Mouse (Mus musculus) liver, embryonic 11.5 days (tissue): ENCODE results near the gene 2610528A11Rik. TPM values are rescaled to one million over a fixed set of nuclear protein-coding genes. Genes with fewer than 3 reads are reported as not detected.
A peak's percentile ranks its signal among the peaks of the same experiment; 100 is the strongest.

Experiments
- ATAC-seq: fragments of 200-750 bp; cut with Nextera tagmentation; replicated peaks from 2 replicates; pipeline ENCODE4 v1.8.0; 2017; ENCODE audit warnings: moderate number of reproducible peaks, mild to moderate bottlenecking, moderate TSS enrichment, moderate library complexity; ENCODE audit not compliant: low FRiP score
- DNase-seq: peaks from one replicate; pipeline ENCODE4 v3.0.0-alpha.2; 2017; ENCODE audit warnings: low spot score
- H3K27ac ChIP-seq: fragments of 300-500 bp; sonication (generic); 2 replicates; pipeline ENCODE4 v1.5.1; 2014; ENCODE audit warnings: mild to moderate bottlenecking, low read depth, low read length, control low read depth
- H3K27me3 ChIP-seq: fragments of 300-500 bp; sonication (generic); replicated peaks from 2 replicates; pipeline ENCODE4 v1.6.1; 2014; ENCODE audit warnings: low read length, mixed read lengths; ENCODE audit not compliant: control insufficient read depth, insufficient read depth
- H3K36me3 ChIP-seq: fragments of 300-500 bp; sonication (generic); 2 replicates; pipeline ENCODE4 v1.6.1; 2014; ENCODE audit warnings: mild to moderate bottlenecking, low read length, moderate library complexity, mixed read lengths; ENCODE audit not compliant: control insufficient read depth, insufficient read depth
- H3K4me1 ChIP-seq: fragments of 300-500 bp; sonication (generic); replicated peaks from 2 replicates; pipeline ENCODE4 v1.6.1; 2014; ENCODE audit warnings: low read length, mixed read lengths; ENCODE audit not compliant: control insufficient read depth, insufficient read depth
- H3K4me2 ChIP-seq: fragments of 300-500 bp; sonication (generic); 2 replicates; pipeline ENCODE4 v1.6.1; 2014; ENCODE audit warnings: mild to moderate bottlenecking, control low read depth, moderate library complexity
- H3K4me3 ChIP-seq: fragments of 300-500 bp; sonication (generic); 2 replicates; pipeline ENCODE4 v1.5.1; 2014; ENCODE audit warnings: low read depth, low read length, control low read depth
- H3K9ac ChIP-seq: fragments of 300-500 bp; sonication (generic); 2 replicates; pipeline ENCODE4 v1.6.1; 2014; ENCODE audit warnings: low read depth, low read length, control low read depth
- H3K9me3 ChIP-seq: fragments of 300-500 bp; sonication (generic); 2 replicates; pipeline ENCODE4 v1.6.1; 2016; ENCODE audit warnings: low read length, inconsistent platforms, mixed read lengths; ENCODE audit not compliant: control insufficient read depth
- WGBS: fragments of 180-500 bp; shearing (Covaris S2); extraction: QIAGEN DNeasy Blood & Tissue Kit; methylation state at CpG from one replicate; pipeline ENCODE4 v1.1.7; 2014; 5-methylcytosine and 5-hydroxymethylcytosine counted together
- polyA plus RNA-seq: library from polyadenylated mRNA; unstranded; fragments of >200 nt; fragmentation: Nextera tagmentation; extraction: Ambion mirVana; gene quantifications from 2 replicates; pipeline ENCODE4 v1.2.1, GENCODE M21; 2014

2610528A11Rik gene
- polyA plus RNA-seq, 1 experiment from 2014 or later, result 0.25 TPM

DNA sequence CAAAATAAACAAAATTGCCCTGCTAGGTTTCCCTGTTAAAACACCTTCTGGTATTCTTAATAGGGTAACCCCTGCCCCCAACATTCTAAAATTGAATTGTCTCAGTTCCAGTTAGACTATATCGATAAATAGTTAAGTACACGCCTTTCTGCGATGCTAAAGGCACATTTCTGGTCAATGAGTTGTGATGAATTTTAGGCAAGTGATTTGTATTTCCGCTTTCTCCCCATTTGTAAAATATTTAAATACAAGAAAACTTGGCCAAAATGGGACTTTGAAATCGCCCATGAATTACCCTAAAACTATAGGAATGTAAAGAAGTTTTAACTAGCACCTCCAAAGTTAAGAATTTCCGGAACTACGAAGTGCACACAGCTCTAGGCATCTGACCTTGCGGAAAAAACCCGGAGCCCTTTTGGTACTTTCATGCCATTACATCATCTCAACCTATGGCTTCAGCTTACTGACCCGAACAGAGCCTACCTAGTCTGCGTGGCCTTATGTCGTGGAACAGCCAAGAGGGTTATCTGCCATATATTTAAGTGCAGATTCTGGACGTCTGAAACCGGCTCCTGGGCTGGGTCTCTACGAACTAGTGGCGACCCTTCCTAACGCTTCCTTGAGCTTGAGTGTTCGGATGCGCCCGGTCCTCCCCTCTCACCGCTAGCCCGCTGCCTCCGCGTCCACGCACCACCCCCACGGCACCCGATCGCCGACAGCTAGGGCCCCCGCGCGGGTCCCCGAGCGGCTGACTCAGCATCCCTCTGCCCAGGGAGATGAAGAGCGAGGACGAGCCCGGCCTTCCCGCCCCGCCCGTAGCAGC is 20.7 kb upstream of the 2610528A11Rik start:
- 2% methylated on average over 40 of the region's 40 CpGs for WGBS
- H3K4me1 ChIP-seq, result no peaks in the 10 kb centered on the region
- DNase-seq (no peak), ATAC-seq (peak; percentile 30)
- H3K27me3 ChIP-seq, result no peaks in the 10 kb centered on the region
- peak overlapping the region; percentile 69 for H3K4me2 ChIP-seq
- peak overlapping the region; percentile 82 for H3K27ac ChIP-seq
- H3K9me3 ChIP-seq, result no peaks in the 10 kb centered on the region
- peak overlapping the region; percentile 91 for H3K4me3 ChIP-seq
- peaks cover 14% of the 10 kb centered on the region; the same call in 1 of the 2 replicates for H3K36me3 ChIP-seq
- peak overlapping the region; percentile 90 for H3K9ac ChIP-seq

DNA sequence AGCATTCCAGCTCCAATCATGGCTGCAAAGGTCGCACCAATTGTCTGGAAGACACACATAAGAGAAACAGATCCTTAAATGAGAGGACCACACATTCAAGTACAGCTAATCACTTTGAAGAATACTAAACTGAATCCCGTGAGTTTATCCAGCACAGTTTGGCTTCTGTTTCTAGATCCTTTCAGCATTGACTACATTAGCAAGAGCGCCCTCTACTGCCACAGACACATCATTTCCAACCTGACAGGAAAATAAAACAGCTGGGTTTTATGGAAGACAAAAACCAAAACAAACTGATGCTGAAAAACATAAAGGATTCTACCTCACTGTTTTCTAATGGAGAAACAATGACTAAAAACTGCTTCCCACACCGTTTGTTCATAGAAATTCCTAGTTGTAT is 13.8 kb upstream of the 2610528A11Rik start:
- H3K27me3 ChIP-seq, result no peaks in the 10 kb centered on the region
- no peaks in the 10 kb centered on the region for H3K4me1 ChIP-seq
- H3K27ac ChIP-seq, result no peak overlapping the region
- DNase-seq (no peak), ATAC-seq (no peak)
- no peak overlapping the region for H3K4me3 ChIP-seq
- no peaks in the 10 kb centered on the region for H3K9me3 ChIP-seq
- peaks cover 35% of the 10 kb centered on the region for H3K36me3 ChIP-seq
- WGBS, result 57% methylated on average over 4 of the region's 4 CpGs
- H3K4me2 ChIP-seq, result no peak overlapping the region
- H3K9ac ChIP-seq, result no peak overlapping the region

DNA sequence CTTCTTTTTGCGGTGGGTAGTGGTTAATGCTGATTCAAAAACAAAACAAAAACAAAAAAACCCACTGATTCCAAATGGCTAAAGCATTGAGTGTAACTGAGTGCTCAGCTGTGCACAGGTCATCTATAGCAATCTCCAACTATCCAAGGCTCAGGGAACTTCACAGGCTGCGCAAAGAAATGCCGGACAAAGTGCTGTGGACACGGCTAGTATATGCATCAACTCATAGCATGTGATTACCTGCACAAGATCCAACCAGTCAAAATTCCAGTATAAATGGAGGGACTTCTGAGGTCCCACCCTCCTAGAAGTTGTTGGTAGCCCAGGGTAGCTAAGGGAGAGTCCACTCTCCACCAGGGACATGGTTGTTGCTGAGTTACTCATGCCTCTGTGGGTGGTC is 5.4 kb upstream of the 2610528A11Rik start:
- Histone ChIP-seq H3K27ac (no peak overlapping the region), H3K4me2 (no peak overlapping the region), H3K36me3 (peaks cover 7% of the 10 kb centered on the region; the same call in 1 of the 2 replicates), H3K4me3 (no peak overlapping the region), H3K27me3 (no peaks in the 10 kb centered on the region), H3K9ac (no peak overlapping the region), H3K4me1 (no peaks in the 10 kb centered on the region), H3K9me3 (no peaks in the 10 kb centered on the region)
- DNase-seq (no peak), ATAC-seq (no peak)
- 96% methylated on average over 4 of the region's 4 CpGs for WGBS

- ATAC-seq (no peak), DNase-seq (no peak)
- Histone ChIP-seq H3K27ac (no peak overlapping the region), H3K4me1 (no peaks in the 10 kb centered on the region), H3K9me3 (no peaks in the 10 kb centered on the region), H3K36me3 (no peaks in the 10 kb centered on the region), H3K9ac (no peak overlapping the region), H3K27me3 (no peaks in the 10 kb centered on the region), H3K4me2 (no peak overlapping the region), H3K4me3 (no peak overlapping the region)
- 86% methylated on average over 7 of the region's 7 CpGs for WGBS
Measured at GRCm38 (mm10) chr14:37112931-37113330, 891 bp downstream of the 2610528A11Rik start.

GRCm38 (mm10) chr14:37111371-37111770 is 2.5 kb downstream of the 2610528A11Rik start:
- H3K27ac ChIP-seq, result no peak overlapping the region
- H3K4me1 ChIP-seq, result no peaks in the 10 kb centered on the region
- no peaks in the 10 kb centered on the region for H3K9me3 ChIP-seq
- no peak overlapping the region for H3K9ac ChIP-seq
- ATAC-seq (no peak), DNase-seq (no peak)
- no peak overlapping the region for H3K4me2 ChIP-seq
- H3K27me3 ChIP-seq, result no peaks in the 10 kb centered on the region
- H3K4me3 ChIP-seq, result no peak overlapping the region
- no peaks in the 10 kb centered on the region for H3K36me3 ChIP-seq

DNA sequence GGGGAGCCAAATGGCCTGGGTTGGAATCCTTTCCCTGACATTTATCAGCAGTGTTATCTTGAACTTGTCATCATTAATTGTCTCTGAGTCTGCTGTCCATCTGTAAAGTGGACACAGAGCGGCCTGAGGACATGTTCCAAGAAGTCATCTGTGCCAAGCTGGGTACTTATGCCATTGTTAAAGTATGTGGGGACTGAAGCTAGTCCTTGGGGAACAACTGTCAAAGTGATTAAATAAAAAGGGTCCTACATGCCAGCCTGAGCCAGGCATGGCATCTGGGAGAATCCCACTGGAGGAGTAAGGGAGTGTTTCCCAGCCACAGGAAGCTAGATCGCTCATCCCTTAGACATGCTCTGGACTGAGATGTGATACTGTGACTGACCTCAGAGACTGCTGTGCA is 3.4 kb downstream of the 2610528A11Rik start:
- no peaks in the 10 kb centered on the region for H3K36me3 ChIP-seq
- H3K4me2 ChIP-seq, result no peak overlapping the region
- WGBS, result 73% methylated on average over 2 of the region's 2 CpGs
- no peaks in the 10 kb centered on the region for H3K9me3 ChIP-seq
- DNase-seq (no peak), ATAC-seq (no peak)
- H3K4me3 ChIP-seq, result no peak overlapping the region
- no peaks in the 10 kb centered on the region for H3K27me3 ChIP-seq
- H3K27ac ChIP-seq, result no peak overlapping the region
- no peak overlapping the region for H3K9ac ChIP-seq
- no peaks in the 10 kb centered on the region for H3K4me1 ChIP-seq

DNA sequence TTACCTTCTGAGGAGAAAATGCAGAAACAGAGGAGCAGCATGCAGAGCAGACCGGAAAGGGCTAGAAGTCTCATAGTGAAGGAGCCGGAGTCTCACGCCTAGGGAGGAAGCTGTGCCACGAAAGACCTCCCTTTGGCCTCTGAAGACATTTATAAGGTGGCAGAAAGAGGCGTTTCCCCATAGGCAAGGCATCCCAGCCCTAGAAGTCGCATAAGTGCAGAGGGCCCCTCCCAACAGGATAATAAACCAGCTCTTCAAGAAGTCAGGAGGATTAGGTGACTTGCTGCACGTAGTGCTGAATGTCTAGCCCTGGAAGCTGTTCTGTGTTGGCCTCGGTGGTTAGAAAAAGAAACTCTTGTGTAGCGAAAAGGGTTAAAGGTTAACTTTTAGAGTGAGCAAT is 3.8 kb downstream of the 2610528A11Rik start:
- ATAC-seq (no peak), DNase-seq (no peak)
- H3K27ac ChIP-seq, result no peak overlapping the region
- 62% methylated on average over 9 of the region's 9 CpGs for WGBS
- H3K4me3 ChIP-seq, result no peak overlapping the region
- no peaks in the 10 kb centered on the region for H3K9me3 ChIP-seq
- no peaks in the 10 kb centered on the region for H3K27me3 ChIP-seq
- no peak overlapping the region for H3K9ac ChIP-seq
- H3K36me3 ChIP-seq, result no peaks in the 10 kb centered on the region
- H3K4me2 ChIP-seq, result no peak overlapping the region
- H3K4me1 ChIP-seq, result no peaks in the 10 kb centered on the region

DNA sequence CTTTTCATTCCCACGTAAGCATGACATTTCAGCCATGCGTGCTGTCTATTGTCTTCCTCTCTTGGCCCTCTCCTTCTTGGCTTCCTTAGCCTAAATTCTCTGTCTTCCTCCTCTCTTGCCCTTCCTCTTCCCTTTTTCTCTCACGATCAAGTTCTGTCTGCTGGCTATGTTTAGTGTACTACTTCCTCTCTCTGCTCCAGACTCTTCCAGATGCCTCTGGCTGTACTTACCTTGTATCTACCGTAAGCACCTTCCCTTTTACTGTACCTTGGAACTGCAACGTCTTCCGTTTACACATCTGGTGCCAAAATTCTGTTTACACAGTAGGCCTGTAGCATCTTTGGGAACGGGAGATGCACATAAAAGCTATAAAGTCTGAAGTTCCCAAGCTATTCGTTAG is 4.4 kb downstream of the 2610528A11Rik start:
- DNase-seq (no peak), ATAC-seq (no peak)
- 62% methylated on average over 8 of the region's 8 CpGs for WGBS
- Histone ChIP-seq H3K9ac (no peak overlapping the region), H3K4me3 (no peak overlapping the region), H3K27me3 (no peaks in the 10 kb centered on the region), H3K27ac (no peak overlapping the region), H3K9me3 (no peaks in the 10 kb centered on the region), H3K36me3 (no peaks in the 10 kb centered on the region), H3K4me1 (no peaks in the 10 kb centered on the region), H3K4me2 (no peak overlapping the region)

DNA sequence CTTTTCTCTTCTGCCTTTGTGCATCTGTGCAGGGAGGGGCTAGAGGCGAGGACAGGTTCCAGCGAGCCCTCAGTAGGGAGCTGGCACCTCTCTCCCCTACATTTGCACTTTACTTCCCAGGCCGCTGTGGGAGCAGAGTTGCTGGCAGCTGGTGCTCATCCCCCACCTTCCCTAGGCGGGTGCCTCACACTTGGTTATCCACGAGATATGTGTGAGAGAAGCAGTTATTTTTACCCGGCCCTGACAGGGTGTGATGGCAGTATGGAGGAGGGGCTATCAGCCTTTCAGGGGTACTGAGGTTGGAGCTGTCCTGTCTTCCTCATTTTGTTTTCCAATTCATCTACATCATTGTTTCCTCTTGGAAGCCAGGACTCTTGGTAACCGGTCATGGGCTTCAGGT is 8.0 kb downstream of the 2610528A11Rik start:
- H3K4me2 ChIP-seq, result no peak overlapping the region
- DNase-seq (no peak), ATAC-seq (no peak)
- no peaks in the 10 kb centered on the region for H3K27me3 ChIP-seq
- H3K9me3 ChIP-seq, result no peaks in the 10 kb centered on the region
- no peak overlapping the region for H3K27ac ChIP-seq
- no peaks in the 10 kb centered on the region for H3K4me1 ChIP-seq
- no peaks in the 10 kb centered on the region for H3K36me3 ChIP-seq
- 17% methylated on average over 7 of the region's 7 CpGs for WGBS
- no peak overlapping the region for H3K4me3 ChIP-seq
- no peak overlapping the region for H3K9ac ChIP-seq
